Mouse (Mus musculus) heart, embryonic 10.5 days (tissue): ENCODE measurements around the gene Gpr176. TPM values are rescaled to one million over a fixed set of nuclear protein-coding genes. Genes with fewer than 3 reads are reported as not detected.

Experiments
- DNase-seq: peaks from one replicate; pipeline ENCODE4 v3.0.0-alpha.2; 2017; ENCODE audit warnings: low spot score
- H3K27ac ChIP-seq: fragments of 300-500 bp; sonication (generic); 2 replicates; pipeline ENCODE4 v1.5.1; 2016; ENCODE audit warnings: mild to moderate bottlenecking
- H3K27me3 ChIP-seq: fragments of 300-500 bp; sonication (generic); 2 replicates; pipeline ENCODE4 v1.6.1; 2016; ENCODE audit warnings: mild to moderate bottlenecking; ENCODE audit not compliant: poor library complexity, insufficient read depth, severe bottlenecking
- H3K36me3 ChIP-seq: fragments of 300-500 bp; sonication (generic); 2 replicates; pipeline ENCODE4 v1.6.1; 2016; ENCODE audit warnings: mild to moderate bottlenecking, moderate library complexity
- H3K4me1 ChIP-seq: fragments of 300-500 bp; sonication (generic); 2 replicates; pipeline ENCODE4 v1.6.1; 2016; ENCODE audit warnings: mild to moderate bottlenecking
- H3K4me3 ChIP-seq: fragments of 300-500 bp; sonication (generic); 2 replicates; pipeline ENCODE4 v1.5.1; 2016; ENCODE audit warnings: mild to moderate bottlenecking, moderate library complexity
- H3K9me3 ChIP-seq: fragments of 300-500 bp; sonication (generic); 2 replicates; pipeline ENCODE4 v1.6.1; 2016; ENCODE audit warnings: mild to moderate bottlenecking, moderate library complexity
- WGBS: fragments of 180-500 bp; shearing (Covaris S2); methylation state at CpG from one replicate; pipeline ENCODE4 v1.1.7; 2016; 5-methylcytosine and 5-hydroxymethylcytosine counted together
- polyA plus RNA-seq: library from polyadenylated mRNA; unstranded; fragments of >200 nt; fragmentation: Nextera tagmentation; extraction: Ambion mirVana; gene quantifications from 2 replicates; pipeline ENCODE4 v1.2.1, GENCODE M21; 2016

Gene Gpr176
- polyA plus RNA-seq, 1 experiment from 2014 or later = 0.39 TPM

GRCm38 (mm10) chr2:118391201-118391600 is 18.0 kb upstream of the Gpr176 start:
- H3K4me1 ChIP-seq = 0 out of 2 replicates have a peak, but pooled peaks cover 5% of the 10 kb centered on the region
- no peak overlapping the region for H3K27ac ChIP-seq
- 72% methylated on average over 5 of the region's 5 CpGs for WGBS

GRCm38 (mm10) chr2:118390072-118390471 is 16.9 kb upstream of the Gpr176 start:
- DNase-seq = no peak
- Histone ChIP-seq H3K4me3 (0 out of 2 replicates have a peak overlapping the region, but pooled peaks have one; percentile 74), H3K36me3 (no peaks in the 10 kb centered on the region), H3K27ac (no peak overlapping the region), H3K27me3 (no peaks in the 10 kb centered on the region), H3K9me3 (no peaks in the 10 kb centered on the region), H3K4me1 (0 out of 2 replicates have a peak, but pooled peaks cover 5% of the 10 kb centered on the region)
- WGBS = 89% methylated on average over 5 of the region's 5 CpGs

More at GRCm38 (mm10) chr2:118391201-118391600, 18.0 kb upstream of the Gpr176 start:
- no peak overlapping the region for H3K4me3 ChIP-seq
- H3K36me3 ChIP-seq = no peaks in the 10 kb centered on the region
- no peak for DNase-seq
- H3K9me3 ChIP-seq = no peaks in the 10 kb centered on the region; the same call in 1 of the 2 replicates
- H3K27me3 ChIP-seq = no peaks in the 10 kb centered on the region

- no peaks in the 10 kb centered on the region for H3K9me3 ChIP-seq
- H3K36me3 ChIP-seq = no peaks in the 10 kb centered on the region
- no peaks in the 10 kb centered on the region for H3K27me3 ChIP-seq
- no peak for DNase-seq
- H3K4me1 ChIP-seq = 0 out of 2 replicates have a peak, but pooled peaks cover 5% of the 10 kb centered on the region
- peak overlapping the region; percentile 74 for H3K4me3 ChIP-seq
- 66% methylated on average over 3 of the region's 3 CpGs for WGBS
- H3K27ac ChIP-seq = peak overlapping the region; percentile 93; the same call in 1 of the 2 replicates
Measured at GRCm38 (mm10) chr2:118389569-118389968, 16.4 kb upstream of the Gpr176 start.

GRCm38 (mm10) chr2:118388341-118389335 is 15.4 kb upstream of the Gpr176 start, which contains the start of gene Eif2ak4:
TSS of gene Eif2ak4 (plus strand) at chr2:118388618.
- Histone ChIP-seq H3K27me3 (no peaks in the 10 kb centered on the region), H3K9me3 (no peaks in the 10 kb centered on the region), H3K36me3 (no peaks in the 10 kb centered on the region), H3K4me3 (peak within 1 kb of the TSS; percentile 74), H3K27ac (peak within 1 kb of the TSS; percentile 93), H3K4me1 (0 out of 2 replicates have a peak, but pooled peaks cover 5% of the 10 kb centered on the region)
- DNase-seq = peak; percentile 99
- WGBS = under 1% methylated on average over 61 of the region's 61 CpGs

- Histone ChIP-seq H3K4me1 (no peaks in the 10 kb centered on the region), H3K4me3 (no peak overlapping the region), H3K27me3 (no peaks in the 10 kb centered on the region), H3K36me3 (no peaks in the 10 kb centered on the region), H3K9me3 (no peaks in the 10 kb centered on the region), H3K27ac (no peak overlapping the region)
- 70% methylated on average over 5 of the region's 5 CpGs for WGBS
- no peak for DNase-seq
Measured at GRCm38 (mm10) chr2:118383387-118383786, 10.2 kb upstream of the Gpr176 start.

GRCm38 (mm10) chr2:118379756-118380155 is 6.5 kb upstream of the Gpr176 start:
- peaks cover 8% of the 10 kb centered on the region for H3K27me3 ChIP-seq
- WGBS = 64% methylated on average over 1 of the region's 1 CpGs
- no peak for DNase-seq

GRCm38 (mm10) chr2:118375931-118376330 is 2.7 kb upstream of the Gpr176 start:
- DNase-seq = no peak
- no peaks in the 10 kb centered on the region for H3K9me3 ChIP-seq
- H3K36me3 ChIP-seq = no peaks in the 10 kb centered on the region
- no peak overlapping the region for H3K4me3 ChIP-seq
- H3K4me1 ChIP-seq = peaks cover 17% of the 10 kb centered on the region
- H3K27me3 ChIP-seq = peaks cover 34% of the 10 kb centered on the region
- H3K27ac ChIP-seq = no peak overlapping the region

More at GRCm38 (mm10) chr2:118379756-118380155, 6.5 kb upstream of the Gpr176 start:
- Histone ChIP-seq H3K9me3 (no peaks in the 10 kb centered on the region), H3K4me1 (no peaks in the 10 kb centered on the region), H3K4me3 (no peak overlapping the region), H3K27ac (no peak overlapping the region), H3K36me3 (no peaks in the 10 kb centered on the region)

GRCm38 (mm10) chr2:118375522-118375921 is 2.3 kb upstream of the Gpr176 start:
- H3K9me3 ChIP-seq = no peaks in the 10 kb centered on the region
- no peak overlapping the region for H3K4me3 ChIP-seq
- H3K27me3 ChIP-seq = peaks cover 38% of the 10 kb centered on the region
- no peak overlapping the region for H3K27ac ChIP-seq
- no peaks in the 10 kb centered on the region for H3K36me3 ChIP-seq
- peaks cover 17% of the 10 kb centered on the region for H3K4me1 ChIP-seq
- DNase-seq = no peak
- WGBS = 86% methylated on average over 1 of the region's 1 CpGs

GRCm38 (mm10) chr2:118373572-118374279 is 507 bp upstream of the Gpr176 start:
- 2% methylated on average over 43 of the region's 43 CpGs for WGBS
- Histone ChIP-seq H3K4me1 (peaks cover 17% of the 10 kb centered on the region), H3K27ac (peak overlapping the region; percentile 72), H3K9me3 (no peaks in the 10 kb centered on the region), H3K4me3 (peak overlapping the region; percentile 68), H3K27me3 (peaks cover 55% of the 10 kb centered on the region), H3K36me3 (no peaks in the 10 kb centered on the region)
- peak; percentile 88 for DNase-seq

- Histone ChIP-seq H3K36me3 (no peaks in the 10 kb centered on the region), H3K27me3 (peaks cover 55% of the 10 kb centered on the region), H3K4me3 (peak overlapping the region; percentile 68), H3K9me3 (no peaks in the 10 kb centered on the region), H3K4me1 (peaks cover 17% of the 10 kb centered on the region), H3K27ac (no peak overlapping the region)
- WGBS = 12% methylated on average over 11 of the region's 11 CpGs
- DNase-seq = no peak
Measured at GRCm38 (mm10) chr2:118372561-118372900, 688 bp downstream of the Gpr176 start.

- DNase-seq = no peak
- Histone ChIP-seq H3K27me3 (peaks cover 55% of the 10 kb centered on the region), H3K9me3 (no peaks in the 10 kb centered on the region), H3K36me3 (no peaks in the 10 kb centered on the region), H3K27ac (no peak overlapping the region), H3K4me1 (peaks cover 17% of the 10 kb centered on the region), H3K4me3 (no peak overlapping the region)
- 54% methylated on average over 1 of the region's 1 CpGs for WGBS
Measured at GRCm38 (mm10) chr2:118371841-118372240, 1.4 kb downstream of the Gpr176 start.

- no peak for DNase-seq
- H3K4me3 ChIP-seq = no peak overlapping the region
- no peaks in the 10 kb centered on the region for H3K9me3 ChIP-seq
- no peaks in the 10 kb centered on the region for H3K4me1 ChIP-seq
- 0 out of 2 replicates have a peak, but pooled peaks cover 5% of the 10 kb centered on the region for H3K27me3 ChIP-seq
- no peak overlapping the region for H3K27ac ChIP-seq
- 79% methylated on average over 6 of the region's 6 CpGs for WGBS
- no peaks in the 10 kb centered on the region for H3K36me3 ChIP-seq
Measured at GRCm38 (mm10) chr2:118355138-118355719, 18.0 kb downstream of the Gpr176 start.
